Mouse (Mus musculus) thymus, postnatal 14 days (tissue): Measurements from ENCODE around the gene Pde4b.

Experiments used
- DNase-seq: peaks from one replicate; pipeline ENCODE4 v3.0.0; 2021

The Pde4b gene

DNA sequence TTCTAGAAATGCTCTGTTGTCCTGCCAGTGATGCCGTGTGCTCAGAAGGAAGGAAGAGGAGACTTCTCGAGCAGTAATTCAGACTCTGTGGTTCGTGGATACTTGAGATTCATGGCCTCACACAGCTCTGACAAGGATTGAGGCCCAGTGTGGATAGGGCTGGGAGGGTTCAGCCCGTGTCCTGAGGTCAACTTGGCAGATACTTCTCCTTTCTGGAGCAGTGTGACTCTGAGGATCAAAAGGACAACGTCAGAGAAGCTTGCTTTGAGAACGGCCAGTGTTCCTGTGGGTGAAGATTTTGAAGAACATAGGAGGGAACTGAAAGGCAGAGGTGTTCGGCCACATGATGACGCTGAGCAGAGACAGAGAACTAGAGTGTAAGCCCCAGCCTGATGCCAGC, 537.6 kb downstream of the Pde4b start:
- no peak for DNase-seq

DNA sequence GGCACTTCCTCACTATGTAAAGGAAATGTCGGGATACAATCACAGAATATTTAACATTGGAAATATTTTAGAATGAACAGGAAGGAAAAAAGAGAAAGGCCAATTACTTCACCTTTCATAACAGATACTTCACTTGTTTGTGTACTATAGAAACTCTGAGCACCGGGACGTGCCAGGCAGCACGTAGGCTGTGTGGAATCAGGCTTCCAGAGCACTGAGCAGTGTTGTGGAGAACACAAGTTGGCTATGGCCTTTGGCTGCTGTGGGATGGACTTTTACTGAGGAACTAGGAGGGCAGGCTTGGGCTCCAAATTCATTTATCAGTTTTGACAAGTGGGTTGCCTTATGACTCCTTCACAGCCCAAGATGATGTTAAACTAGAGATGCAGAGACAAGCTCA, 540.5 kb downstream of the Pde4b start:
- DNase-seq, result no peak

DNA sequence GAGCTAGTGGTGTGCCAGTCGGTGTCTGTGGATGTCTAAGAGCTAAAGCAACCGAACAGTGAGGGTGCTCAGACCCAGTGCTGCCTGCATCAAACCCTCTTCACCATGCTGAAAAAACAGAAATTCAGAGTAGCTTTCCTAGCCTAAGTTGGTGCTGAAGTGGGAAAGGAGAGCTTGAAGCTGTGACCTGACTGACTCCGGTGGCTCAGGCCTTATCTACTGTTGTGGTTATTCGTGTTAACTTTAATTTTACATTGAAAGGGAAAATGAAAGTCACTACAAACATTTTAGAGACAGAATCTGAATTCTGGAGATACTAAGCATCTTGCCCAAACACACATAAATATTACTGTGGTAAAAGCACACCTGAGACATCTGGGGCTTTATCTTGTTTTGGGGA, 542.3 kb downstream of the Pde4b start:
- DNase-seq, result no peak

GRCm38 (mm10) chr4:102630261-102630660, 542.9 kb downstream of the Pde4b start:
- no peak for DNase-seq

GRCm38 (mm10) chr4:102631624-102632023, 544.3 kb downstream of the Pde4b start:
- no peak for DNase-seq

GRCm38 (mm10) chr4:102633241-102633640, 545.9 kb downstream of the Pde4b start:
- no peak for DNase-seq

DNA sequence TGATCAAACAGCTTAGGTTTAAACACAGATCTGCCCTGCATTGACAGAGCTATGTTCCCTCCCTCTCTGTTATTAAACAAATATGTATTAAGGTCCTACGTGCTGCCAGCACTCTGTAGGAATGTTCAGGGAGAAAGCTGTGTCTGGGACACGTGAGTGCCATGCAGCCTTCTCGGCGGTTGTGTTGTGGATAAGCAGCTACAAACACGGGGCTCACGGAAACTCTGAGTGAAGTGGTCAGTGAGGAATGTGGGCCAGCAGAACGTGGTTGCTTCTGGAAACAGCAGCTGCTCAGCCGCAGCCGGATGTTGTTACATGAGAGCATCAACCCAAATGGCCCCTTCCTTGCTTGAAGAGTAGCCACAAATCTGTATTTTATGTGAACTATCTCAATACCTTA, 547.9 kb downstream of the Pde4b start:
- peak; percentile 31 for DNase-seq

DNA sequence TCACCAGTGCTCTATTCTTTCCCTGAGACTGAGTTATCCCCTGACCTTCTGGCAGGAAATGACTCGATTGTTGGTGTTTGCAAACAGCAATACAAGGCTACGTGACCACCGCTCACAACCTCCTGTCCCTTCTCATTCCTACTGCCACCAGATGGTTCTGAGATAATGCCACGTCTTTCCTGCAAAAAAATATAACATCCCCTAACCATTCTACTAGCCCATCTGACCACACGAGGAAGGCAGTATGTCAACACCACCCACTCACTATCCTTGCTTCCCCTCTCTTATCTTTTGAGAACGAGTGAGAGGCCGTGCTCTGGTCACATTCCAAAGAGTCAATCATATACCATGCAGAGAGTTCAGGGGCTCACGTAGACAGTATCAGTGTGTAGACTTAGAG, 548.6 kb downstream of the Pde4b start:
- DNase-seq, result no peak

DNA sequence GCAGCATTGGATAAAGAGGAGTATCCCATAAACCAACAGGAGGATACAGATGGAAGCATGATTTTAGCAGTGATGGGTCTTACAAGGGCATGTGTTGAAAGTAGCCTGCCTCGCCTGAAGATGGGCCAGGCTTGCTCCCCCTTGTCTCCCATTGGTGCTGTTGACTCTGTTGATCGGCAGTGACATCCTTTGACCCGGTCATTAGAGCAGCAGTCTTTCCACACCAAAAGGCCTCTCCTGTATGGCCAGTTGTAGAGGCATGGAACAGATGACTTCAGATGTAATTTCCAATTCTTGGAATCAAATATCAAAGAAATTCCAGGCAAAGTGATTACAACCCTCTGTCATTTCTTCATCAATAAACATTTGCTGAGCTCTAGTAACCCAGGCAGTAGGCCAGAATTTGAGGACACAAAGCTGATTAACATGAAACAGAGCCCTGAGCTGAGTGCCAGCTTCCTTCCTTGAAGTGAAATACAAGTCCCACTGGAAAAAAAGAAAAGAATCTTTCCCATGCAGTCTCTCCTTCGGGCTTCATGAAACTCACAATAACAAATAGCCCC, 550.1 kb downstream of the Pde4b start:
- DNase-seq, result no peak

DNA sequence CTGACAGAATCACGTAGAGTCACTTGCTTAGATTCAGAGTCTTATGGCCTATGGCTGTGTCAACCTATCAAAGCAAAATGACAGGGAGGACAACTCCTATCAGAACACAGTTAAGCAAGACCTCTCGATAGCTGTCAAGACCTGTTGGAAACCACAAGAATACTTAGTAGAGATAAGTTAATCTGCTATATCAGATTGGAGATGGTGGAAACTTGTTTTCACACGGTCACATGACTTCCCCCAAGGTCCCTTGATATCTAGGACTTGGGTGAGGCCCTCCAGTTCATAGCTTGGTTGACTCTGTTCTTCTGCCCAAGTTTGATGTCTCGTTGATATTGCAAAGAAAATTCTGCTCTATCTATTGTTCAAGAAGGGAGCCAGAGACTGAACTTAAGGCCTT, 553.6 kb downstream of the Pde4b start:
- DNase-seq, result no peak

DNA sequence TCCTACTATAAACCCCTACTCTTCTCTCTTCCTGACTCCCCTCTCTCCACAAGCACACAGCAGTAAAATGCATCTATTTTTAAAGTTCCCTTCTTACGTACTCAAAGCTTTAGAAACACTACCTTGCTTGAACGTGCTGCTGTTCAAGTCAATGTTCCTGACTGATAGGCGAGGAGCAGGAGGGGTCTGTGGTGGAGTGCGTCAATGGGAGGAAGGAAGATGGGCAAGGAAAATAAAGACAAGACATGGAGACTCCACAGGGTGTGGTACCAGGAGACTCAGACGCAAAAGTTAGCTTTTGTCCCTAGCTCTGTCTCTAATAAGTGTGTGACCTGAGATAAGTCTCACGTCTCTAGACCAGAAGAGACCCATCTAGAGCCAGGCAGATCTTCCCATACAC, 556.7 kb downstream of the Pde4b start:
- no peak for DNase-seq

DNA sequence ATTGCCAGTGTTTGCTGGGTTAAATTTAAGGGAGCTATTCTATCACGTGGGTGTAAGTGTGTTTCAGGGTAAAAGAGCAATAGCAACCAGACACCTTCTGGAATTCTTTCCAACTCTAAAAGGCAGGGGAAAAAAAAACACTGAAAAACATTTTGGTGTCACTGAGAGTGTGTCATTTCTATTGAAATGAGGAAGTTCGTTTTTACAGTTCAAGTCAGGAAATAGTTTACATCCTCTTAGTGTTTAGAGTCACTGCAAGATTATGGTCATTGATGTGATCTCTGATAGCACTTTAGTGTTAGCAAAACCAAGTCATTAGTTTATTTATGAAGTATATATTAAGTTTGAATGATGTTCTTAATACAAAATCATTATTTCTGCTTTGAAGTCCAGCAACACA, 559.7 kb downstream of the Pde4b start:
- no peak for DNase-seq

DNA sequence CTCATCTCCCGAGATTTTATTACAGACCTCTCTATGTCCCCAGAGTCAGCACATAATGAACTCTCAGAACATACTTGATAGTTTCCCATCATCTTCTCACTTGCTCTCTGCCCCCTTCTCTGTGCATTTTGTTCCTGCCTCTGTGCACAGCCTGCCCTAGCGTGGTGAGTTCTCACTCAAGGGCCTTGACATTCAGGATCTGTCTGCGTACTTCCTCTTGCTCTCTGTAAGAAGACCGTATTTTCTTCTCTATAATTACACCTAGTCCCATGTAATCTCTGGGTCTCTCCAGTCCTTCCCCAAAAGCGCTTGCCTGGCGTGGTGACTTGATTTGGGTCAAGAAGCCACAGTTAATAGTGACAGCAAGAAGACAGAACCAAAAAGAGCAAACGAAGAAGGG, 568.0 kb downstream of the Pde4b start:
- DNase-seq, result no peak

- peak; percentile 57 for DNase-seq
Measured at GRCm38 (mm10) chr4:102656494-102657036, 569.2 kb downstream of the Pde4b start.
